Mouse (Mus musculus): ENCODE data around the gene Gm4779. TPM values are rescaled to one million over a fixed set of nuclear protein-coding genes. Genes with fewer than 3 reads are reported as not detected.
"Not testable (repeated sequence)": the region's sequence is repeated elsewhere in the genome, so short reads cannot be mapped to it uniquely, and the experiment has no call there.

The Gm4779 gene
- not detected in 2 replicates for polyA plus RNA-seq (2015; fragmentation: Nextera tagmentation; extraction: Ambion mirVana)

DNA sequence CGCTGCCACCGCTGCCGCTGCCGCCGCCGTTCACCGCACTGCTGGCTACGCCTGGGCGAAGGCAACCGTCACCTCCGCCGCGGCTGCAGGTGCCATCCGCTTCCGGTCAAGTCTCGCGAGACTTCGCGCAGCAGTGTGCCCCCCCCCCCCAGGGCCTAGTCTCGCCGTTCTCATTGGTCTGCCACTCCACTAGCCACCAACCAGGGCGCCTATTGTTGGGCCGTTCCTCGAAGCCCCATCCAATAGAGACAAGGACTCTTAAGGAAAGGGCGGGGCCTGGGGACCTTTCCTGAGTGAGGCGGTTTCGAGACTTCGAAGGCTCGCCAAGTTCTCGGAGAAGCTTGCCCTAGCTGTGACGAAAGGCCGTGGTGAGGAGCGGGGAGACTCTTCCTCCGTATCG lies at the start of gene Gm4779, which contains the start of gene 8030474K03Rik:
Gm4779 (minus strand) TSS at position 82 of the 400 bp plus-strand sequence.
8030474K03Rik (plus strand) TSS at position 315 of the 400 bp plus-strand sequence.
- H3K9me3 ChIP-seq = no peaks in the 10 kb centered on the region
- H3K4me2 ChIP-seq = no peak within 1 kb of the TSS
- H3K36me3 ChIP-seq = no peaks in the 10 kb centered on the region
- H3K4me1 ChIP-seq = no peaks in the 10 kb centered on the region
- no peak within 1 kb of the TSS for H3K9ac ChIP-seq
- ATAC-seq (ENCODE audit: insufficient number of reproducible peaks, insufficient read depth, low FRiP score, low TSS enrichment, low read depth) = no peak
- H3K4me3 ChIP-seq = no peak within 1 kb of the TSS
- WGBS = 90% methylated on average over 35 of the region's 35 CpGs
- no peak within 1 kb of the TSS for H3K27ac ChIP-seq
- 0 out of 2 replicates have a peak, but pooled peaks cover 5% of the 10 kb centered on the region for H3K27me3 ChIP-seq

- not testable (repeated sequence) for H3K4me3 ChIP-seq; H3K9ac ChIP-seq; H3K36me3 ChIP-seq; H3K4me1 ChIP-seq; H3K27ac ChIP-seq; H3K4me2 ChIP-seq; ATAC-seq (ENCODE audit: insufficient number of reproducible peaks, insufficient read depth, low FRiP score, low TSS enrichment, low read depth); H3K9me3 ChIP-seq
- peaks cover 33% of the 10 kb centered on the region for H3K27me3 ChIP-seq
Measured at GRCm38 (mm10) chrX:101819980-101820379, 25.8 kb upstream of the Gm4779 start.

GRCm38 (mm10) chrX:101819163-101819562 lies 24.9 kb upstream of the Gm4779 start:
- 63% methylated on average over 1 of the region's 1 CpGs for WGBS

GRCm38 (mm10) chrX:101811750-101812149 lies 17.5 kb upstream of the Gm4779 start:
- 60% methylated on average over 3 of the region's 3 CpGs for WGBS

More at GRCm38 (mm10) chrX:101819163-101819562, 24.9 kb upstream of the Gm4779 start:
- Histone ChIP-seq H3K27me3 (peaks cover 33% of the 10 kb centered on the region), H3K36me3 (no peaks in the 10 kb centered on the region), H3K4me2 (no peak overlapping the region), H3K4me1 (no peaks in the 10 kb centered on the region), H3K4me3 (no peak overlapping the region), H3K27ac (no peak overlapping the region), H3K9me3 (no peaks in the 10 kb centered on the region), H3K9ac (no peak overlapping the region)
- ATAC-seq (ENCODE audit: insufficient number of reproducible peaks, insufficient read depth, low FRiP score, low TSS enrichment, low read depth) = no peak

DNA sequence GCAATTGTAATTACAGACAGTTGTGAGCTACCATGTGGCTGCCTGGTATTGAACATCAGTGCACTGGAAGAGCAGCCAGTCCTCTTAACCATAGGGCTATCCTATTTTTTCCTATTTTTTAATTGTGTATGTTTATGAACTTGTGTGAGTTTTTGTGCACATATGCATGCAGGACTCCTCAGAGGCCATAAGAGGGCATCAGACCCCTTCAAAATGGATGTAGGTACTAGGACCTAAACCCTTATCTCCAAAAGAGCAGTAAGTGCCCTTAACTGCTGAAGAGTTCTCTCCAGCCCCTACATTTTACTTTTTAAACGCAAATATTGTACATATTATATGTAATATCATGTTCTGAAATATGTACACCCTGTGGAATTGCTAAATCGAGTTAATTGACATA lies 11.3 kb upstream of the Gm4779 start:
- Histone ChIP-seq H3K4me3 (no peak overlapping the region), H3K27me3 (peaks cover 14% of the 10 kb centered on the region; the same call in 1 of the 2 replicates), H3K27ac (no peak overlapping the region), H3K4me1 (no peaks in the 10 kb centered on the region), H3K9ac (no peak overlapping the region), H3K36me3 (no peaks in the 10 kb centered on the region), H3K9me3 (no peaks in the 10 kb centered on the region), H3K4me2 (no peak overlapping the region)
- ATAC-seq (ENCODE audit: insufficient number of reproducible peaks, insufficient read depth, low FRiP score, low TSS enrichment, low read depth) = no peak
- 38% methylated on average over 2 of the region's 2 CpGs for WGBS

More at GRCm38 (mm10) chrX:101811750-101812149, 17.5 kb upstream of the Gm4779 start:
- H3K4me1 ChIP-seq = no peaks in the 10 kb centered on the region
- peaks cover 18% of the 10 kb centered on the region for H3K27me3 ChIP-seq
- H3K9ac ChIP-seq = no peak overlapping the region
- H3K4me3 ChIP-seq = no peak overlapping the region
- H3K36me3 ChIP-seq = no peaks in the 10 kb centered on the region
- H3K27ac ChIP-seq = no peak overlapping the region
- ATAC-seq (ENCODE audit: insufficient number of reproducible peaks, insufficient read depth, low FRiP score, low TSS enrichment, low read depth) = no peak
- no peak overlapping the region for H3K4me2 ChIP-seq
- no peaks in the 10 kb centered on the region for H3K9me3 ChIP-seq

- no peaks in the 10 kb centered on the region for H3K36me3 ChIP-seq
- no peak overlapping the region for H3K9ac ChIP-seq
- no peak for ATAC-seq (ENCODE audit: insufficient number of reproducible peaks, insufficient read depth, low FRiP score, low TSS enrichment, low read depth)
- no peak overlapping the region for H3K4me2 ChIP-seq
- no peaks in the 10 kb centered on the region for H3K4me1 ChIP-seq
- no peak overlapping the region for H3K4me3 ChIP-seq
- no peaks in the 10 kb centered on the region for H3K9me3 ChIP-seq
- WGBS = 46% methylated on average over 4 of the region's 4 CpGs
- H3K27me3 ChIP-seq = peaks cover 8% of the 10 kb centered on the region
- H3K27ac ChIP-seq = no peak overlapping the region
Measured at GRCm38 (mm10) chrX:101791551-101791950, 2.7 kb downstream of the Gm4779 start.

DNA sequence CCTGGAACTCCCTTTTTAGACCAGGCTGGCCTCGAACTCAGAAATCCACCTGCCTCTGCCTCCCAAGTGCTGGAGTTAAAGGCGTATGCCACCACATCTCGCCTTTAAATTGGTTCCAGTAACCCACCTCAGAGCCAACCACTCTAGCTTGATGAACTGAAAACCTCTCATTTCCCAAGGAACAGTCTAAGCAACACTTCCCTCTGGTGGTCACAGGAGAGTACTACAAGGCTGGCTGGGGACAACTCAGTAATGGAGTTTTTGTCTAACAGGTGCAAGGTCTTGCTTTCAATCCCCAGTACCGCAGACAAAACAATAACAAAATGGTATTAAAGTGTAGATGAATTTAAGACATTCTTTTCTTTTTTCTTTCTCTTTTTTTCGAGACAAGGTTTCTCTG lies 22.2 kb downstream of the Gm4779 start:
- H3K27me3 ChIP-seq = peaks cover 33% of the 10 kb centered on the region
- no peak overlapping the region for H3K4me2 ChIP-seq
- no peak overlapping the region for H3K4me3 ChIP-seq
- no peak overlapping the region for H3K27ac ChIP-seq
- H3K9ac ChIP-seq = no peak overlapping the region
- WGBS = 44% methylated on average over 5 of the region's 5 CpGs
- H3K4me1 ChIP-seq = no peaks in the 10 kb centered on the region
- no peak for ATAC-seq (ENCODE audit: insufficient number of reproducible peaks, insufficient read depth, low FRiP score, low TSS enrichment, low read depth)
- no peaks in the 10 kb centered on the region for H3K36me3 ChIP-seq
- no peaks in the 10 kb centered on the region for H3K9me3 ChIP-seq

DNA sequence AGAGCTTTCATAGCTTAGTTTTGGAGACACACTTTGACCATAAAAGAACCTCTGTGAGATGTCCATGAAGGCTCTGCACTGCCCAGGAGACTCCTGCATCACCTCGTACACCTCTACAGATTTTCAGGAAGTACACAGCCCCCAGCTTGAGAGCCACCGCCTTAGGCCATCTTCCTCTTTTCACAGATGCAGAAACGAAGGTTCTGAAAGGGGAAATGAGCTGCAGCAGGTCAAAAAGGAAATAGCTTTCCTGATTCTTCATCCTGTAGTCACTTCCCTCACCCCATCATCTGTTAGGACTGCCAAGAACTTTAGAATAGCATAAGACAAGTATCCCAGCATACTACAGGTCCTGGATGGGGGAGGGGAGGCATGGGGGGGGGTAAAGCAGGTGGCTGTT lies 23.9 kb downstream of the Gm4779 start:
- Histone ChIP-seq H3K36me3 (no peaks in the 10 kb centered on the region), H3K27ac (no peak overlapping the region), H3K9ac (no peak overlapping the region), H3K9me3 (no peaks in the 10 kb centered on the region), H3K4me2 (no peak overlapping the region), H3K4me3 (no peak overlapping the region), H3K27me3 (peaks cover 29% of the 10 kb centered on the region), H3K4me1 (no peaks in the 10 kb centered on the region)
- WGBS = 43% methylated on average over 3 of the region's 3 CpGs
- ATAC-seq (ENCODE audit: insufficient number of reproducible peaks, insufficient read depth, low FRiP score, low TSS enrichment, low read depth) = no peak

DNA sequence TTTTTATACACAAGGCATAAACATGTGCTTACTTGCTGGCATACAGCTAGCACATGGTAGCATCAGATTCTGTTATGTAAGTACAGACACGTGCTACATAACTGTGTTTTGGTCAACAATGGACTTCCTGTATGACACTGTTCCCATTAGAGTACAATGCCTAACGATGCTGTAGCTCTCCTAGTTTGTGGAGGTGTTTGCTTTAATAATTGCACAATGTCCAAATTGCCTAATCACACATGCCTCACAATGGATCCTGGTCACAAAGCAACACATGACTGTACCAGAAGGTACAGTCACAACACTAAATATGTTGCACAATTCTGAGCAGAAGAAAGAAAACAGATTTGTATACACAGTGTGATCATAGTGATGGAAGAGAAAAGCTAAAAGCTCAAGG lies 24.7 kb downstream of the Gm4779 start:
- WGBS = 75% methylated on average over 2 of the region's 2 CpGs
- Histone ChIP-seq H3K36me3 (no peaks in the 10 kb centered on the region), H3K27me3 (peaks cover 22% of the 10 kb centered on the region), H3K4me3 (no peak overlapping the region), H3K4me2 (no peak overlapping the region), H3K9ac (no peak overlapping the region), H3K27ac (no peak overlapping the region), H3K4me1 (no peaks in the 10 kb centered on the region), H3K9me3 (no peaks in the 10 kb centered on the region)
- no peak for ATAC-seq (ENCODE audit: insufficient number of reproducible peaks, insufficient read depth, low FRiP score, low TSS enrichment, low read depth)

- Histone ChIP-seq H3K27ac (no peak overlapping the region), H3K36me3 (no peaks in the 10 kb centered on the region), H3K4me1 (no peaks in the 10 kb centered on the region), H3K9me3 (no peaks in the 10 kb centered on the region), H3K9ac (no peak overlapping the region), H3K4me2 (no peak overlapping the region), H3K4me3 (no peak overlapping the region), H3K27me3 (peaks cover 7% of the 10 kb centered on the region)
- WGBS = 59% methylated on average over 7 of the region's 7 CpGs
- no peak for ATAC-seq (ENCODE audit: insufficient number of reproducible peaks, insufficient read depth, low FRiP score, low TSS enrichment, low read depth)
Measured at GRCm38 (mm10) chrX:101767280-101767679, 26.9 kb downstream of the Gm4779 start.

GRCm38 (mm10) chrX:101765111-101765510 lies 29.1 kb downstream of the Gm4779 start:
- 79% methylated on average over 4 of the region's 4 CpGs for WGBS
- Histone ChIP-seq H3K27me3 (peaks cover 20% of the 10 kb centered on the region), H3K36me3 (no peaks in the 10 kb centered on the region), H3K9ac (no peak overlapping the region), H3K4me3 (no peak overlapping the region), H3K9me3 (no peaks in the 10 kb centered on the region), H3K27ac (no peak overlapping the region), H3K4me1 (no peaks in the 10 kb centered on the region), H3K4me2 (no peak overlapping the region)
- ATAC-seq (ENCODE audit: insufficient number of reproducible peaks, insufficient read depth, low FRiP score, low TSS enrichment, low read depth) = no peak

- no peaks in the 10 kb centered on the region for H3K9me3 ChIP-seq
- no peak for ATAC-seq (ENCODE audit: insufficient number of reproducible peaks, insufficient read depth, low FRiP score, low TSS enrichment, low read depth)
- H3K9ac ChIP-seq = no peak overlapping the region
- H3K4me3 ChIP-seq = no peak overlapping the region
- no peak overlapping the region for H3K27ac ChIP-seq
- 63% methylated on average over 5 of the region's 5 CpGs for WGBS
- H3K27me3 ChIP-seq = peaks cover 22% of the 10 kb centered on the region
- no peak overlapping the region for H3K4me2 ChIP-seq
- no peaks in the 10 kb centered on the region for H3K4me1 ChIP-seq
- no peaks in the 10 kb centered on the region for H3K36me3 ChIP-seq
Measured at GRCm38 (mm10) chrX:101764621-101765020, 29.6 kb downstream of the Gm4779 start.

Data from embryonic facial prominence, embryonic 13.5 days (tissue).